ENCODE assay signal across 8 mouse cellular contexts in the genomic region with DNA sequence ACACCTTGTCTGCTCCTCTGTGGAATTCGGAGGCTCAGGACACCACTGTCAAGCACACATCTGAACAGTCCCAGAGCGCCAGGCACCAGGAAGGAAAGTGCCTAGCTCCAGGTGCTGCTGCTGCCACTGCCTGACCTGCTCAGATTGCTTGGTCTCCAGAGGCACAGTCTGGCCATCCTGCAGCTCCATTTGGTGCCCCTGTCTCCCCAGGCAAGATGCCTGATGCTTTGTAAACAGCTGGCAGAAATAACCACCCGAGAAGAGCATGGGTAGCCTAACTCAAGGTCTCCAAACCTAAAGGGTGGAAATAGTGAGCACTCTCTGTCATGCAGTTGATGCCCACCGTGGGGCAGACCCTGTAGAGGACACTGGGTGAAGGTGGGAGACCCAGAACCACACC. TPM values are rescaled to one million over a fixed set of nuclear protein-coding genes. Genes with fewer than 3 reads are reported as not detected.
DNase-seq lines count a peak whose midpoint lies in the region; ATAC-seq and TF ChIP-seq lines count a peak whose summit lies in the region.

No protein-coding gene starts in this region.

- no peak for TF ChIP-seq CTCF in forebrain, postnatal 0 days (IDR thresholded peaks at IDR 0.05; ENCODE audit: low read depth)

- H3K9me3 ChIP-seq in heart, embryonic 12.5 days (replicated peaks): no peaks in the 10 kb centered on the region
- H3K9me3 ChIP-seq in ES-E14 (ENCODE audit: control insufficient read depth, insufficient read depth, low read depth, low read length): no peaks in the 10 kb centered on the region
- H3K9me3 ChIP-seq in forebrain, postnatal 0 days (ENCODE audit: low read length): no peaks in the 10 kb centered on the region
- H3K9me3 ChIP-seq in liver, embryonic 16.5 days (replicated peaks; ENCODE audit: control insufficient read depth, low read length): no peaks in the 10 kb centered on the region

- peaks cover 34% of the 10 kb centered on the region for H3K36me3 ChIP-seq in heart, embryonic 12.5 days
- peaks cover 20% of the 10 kb centered on the region; the same call in 1 of the 2 replicates for H3K36me3 ChIP-seq in ES-E14 (ENCODE audit: control insufficient read depth, insufficient read depth, low read length, poor library complexity, severe bottlenecking)
- H3K36me3 ChIP-seq in forebrain, postnatal 0 days (ENCODE audit: insufficient read depth): peaks cover 29% of the 10 kb centered on the region
- H3K36me3 ChIP-seq in liver, embryonic 16.5 days (ENCODE audit: control insufficient read depth, insufficient read depth): peaks cover 19% of the 10 kb centered on the region

- DNase-seq in heart, adult 9 months (ENCODE audit: low spot score in 2 of 2): no peak
- DNase-seq in ES-E14 (ENCODE audit: low read depth, low spot score): no peak
- DNase-seq in forebrain, postnatal 0 days: no peak
- no peak for DNase-seq in right cerebral cortex, postnatal 25 days
- DNase-seq in layer of hippocampus, adult 11-12 months (ENCODE audit: low spot score): no peak
- DNase-seq in cerebellum, adult 9-10 months: no peak

- in situ Hi-C loops in ES-E14 (cut with MboI; ENCODE audit: low sequenced_read_pairs in 2 of 2, unreplicated experiment in 2 of 2): loop anchor here in 1 of 2 experiments (25.0 kb wide), 1 partner anchor 402 kb away; no protein-coding TSS in a partner anchor

- no peaks in the 10 kb centered on the region for H3K27me3 ChIP-seq in heart, embryonic 12.5 days (replicated peaks)
- no peaks in the 10 kb centered on the region for H3K27me3 ChIP-seq in forebrain, postnatal 0 days (ENCODE audit: insufficient read depth, low read length)
- no peaks in the 10 kb centered on the region for H3K27me3 ChIP-seq in liver, embryonic 16.5 days (ENCODE audit: control insufficient read depth, insufficient read depth, low read depth, low read length)

- no peak for ATAC-seq in heart, embryonic 12.5 days (ENCODE audit: insufficient number of reproducible peaks, low FRiP score)
- ATAC-seq in forebrain, postnatal 0 days: no peak
- no peak for ATAC-seq in liver, embryonic 16.5 days (ENCODE audit: low read depth)

- 0 out of 2 replicates have a peak overlapping the region, but pooled peaks have one; percentile 26 for H3K27ac ChIP-seq in heart, embryonic 12.5 days (ENCODE audit: poor library complexity, severe bottlenecking)
- H3K27ac ChIP-seq in ES-E14 (ENCODE audit: insufficient read depth, low read depth, low read length, poor library complexity, severe bottlenecking): no peak overlapping the region
- 0 out of 2 replicates have a peak overlapping the region, but pooled peaks have one; percentile 60 for H3K27ac ChIP-seq in forebrain, postnatal 0 days (ENCODE audit: low read depth, low read length)
- H3K27ac ChIP-seq in liver, embryonic 16.5 days (ENCODE audit: low read length): no peak overlapping the region; the same call in 1 of the 2 replicates

- H3K4me1 ChIP-seq in heart, embryonic 12.5 days (replicated peaks): peaks cover 49% of the 10 kb centered on the region
- peaks cover 0 to 27% of the 10 kb centered on the region in 2 experiments; a peak in 1 of 4 replicates for H3K4me1 ChIP-seq in ES-E14 (ENCODE audit: control insufficient read depth in 2 of 2, insufficient read depth in 2 of 2, low read length in 2 of 2, poor library complexity in 1 of 2)
- H3K4me1 ChIP-seq in forebrain, postnatal 0 days (ENCODE audit: insufficient read depth): peaks cover 18% of the 10 kb centered on the region
- H3K4me1 ChIP-seq in liver, embryonic 16.5 days (ENCODE audit: control insufficient read depth, low read depth, low read length): peaks cover 20% of the 10 kb centered on the region

- H3K4me2 ChIP-seq in heart, embryonic 12.5 days: peak overlapping the region; percentile 82
- H3K4me2 ChIP-seq in forebrain, postnatal 0 days (ENCODE audit: low read depth): peak overlapping the region; percentile 75
- H3K4me2 ChIP-seq in liver, embryonic 16.5 days (ENCODE audit: low read depth, low read length): peak overlapping the region; percentile 73

- peak overlapping the region; percentile 75 for H3K4me3 ChIP-seq in heart, embryonic 12.5 days
- peak overlapping the region; percentile 90 to 97 for H3K4me3 ChIP-seq in ES-E14 (ENCODE audit: insufficient read depth in 1 of 2, low read depth in 1 of 2, low read length in 2 of 2, poor library complexity in 1 of 2, severe bottlenecking in 1 of 2)
- peak overlapping the region; percentile 64 for H3K4me3 ChIP-seq in forebrain, postnatal 0 days (ENCODE audit: low read depth, low read length)
- peak overlapping the region; percentile 78 for H3K4me3 ChIP-seq in liver, embryonic 16.5 days (ENCODE audit: low read depth, low read length)

- WGBS in heart, embryonic 12.5 days: 21% methylated on average over 4 of the region's 4 CpGs
- 29% methylated on average over 4 of the region's 4 CpGs for WGBS in forebrain, postnatal 0 days
- WGBS in liver, embryonic 16.5 days (ENCODE audit: insufficient replicate concordance): 18% methylated on average over 4 of the region's 4 CpGs

- peak overlapping the region; percentile 89 for H3K9ac ChIP-seq in heart, embryonic 12.5 days
- peak overlapping the region; percentile 98 for H3K9ac ChIP-seq in ES-E14 (ENCODE audit: insufficient read depth, low read depth, low read length, poor library complexity, severe bottlenecking)
- peak overlapping the region; percentile 76 for H3K9ac ChIP-seq in forebrain, postnatal 0 days
- peak overlapping the region; percentile 91 for H3K9ac ChIP-seq in liver, embryonic 16.5 days (ENCODE audit: low read depth, low read length)

TF ChIP-seq in ES-E14, 5 proteins besides CTCF, POLR2A, EP300 and RAD21:
- TF ChIP-seq ZC3H11A (IDR thresholded peaks at IDR 0.05; ENCODE audit: borderline replicate concordance, low read depth, low read length) (no peak), MAFK (IDR thresholded peaks at IDR 0.05; ENCODE audit: insufficient read depth, low read depth, low read length) (no peak), CHD2 (IDR thresholded peaks at IDR 0.05; ENCODE audit: low read depth, low read length) (no peak), ZNF384 (IDR thresholded peaks at IDR 0.05; ENCODE audit: low read depth, low read length) (no peak), HCFC1 (IDR thresholded peaks at IDR 0.05; ENCODE audit: borderline replicate concordance, insufficient read depth, low read length) (no peak)

RNA-seq across cellular contexts. Expression of gene Chmp6, which starts 1.1 kb away (rescaled TPM):
- polyA plus RNA-seq in heart, embryonic 12.5 days (2016; fragmentation: Nextera tagmentation; extraction: Ambion mirVana): 67.8 and 70.4 TPM in 2 replicates
- total RNA-seq in ES-E14 (2012; rRNA removed): 48.1 and 58.1 TPM in 2 replicates
- total RNA-seq in forebrain, postnatal 0 days (2014; rRNA removed): 91.1 and 91.9 TPM in 2 replicates
- 102 and 105 TPM in 2 replicates for polyA plus RNA-seq in forebrain, postnatal 0 days (2015; fragmentation: Nextera tagmentation; extraction: Ambion mirVana)
- polyA plus RNA-seq in liver, embryonic 16.5 days (2015; fragmentation: Nextera tagmentation; extraction: Ambion mirVana): 23.5 and 25.4 TPM in 2 replicates

RNA-seq across cellular contexts. Expression of gene Baiap2, which starts 28.2 kb away (rescaled TPM):
- polyA plus RNA-seq in heart, embryonic 12.5 days (2016; fragmentation: Nextera tagmentation; extraction: Ambion mirVana): 15.6 and 16.4 TPM in 2 replicates
- 21.8 and 23.3 TPM in 2 replicates for total RNA-seq in ES-E14 (2012; rRNA removed)
- 42.3 and 52.0 TPM in 2 replicates for total RNA-seq in forebrain, postnatal 0 days (2014; rRNA removed)
- polyA plus RNA-seq in forebrain, postnatal 0 days (2015; fragmentation: Nextera tagmentation; extraction: Ambion mirVana): 31.1 and 36.6 TPM in 2 replicates
- 8.1 and 10.1 TPM in 2 replicates for polyA plus RNA-seq in liver, embryonic 16.5 days (2015; fragmentation: Nextera tagmentation; extraction: Ambion mirVana)

Comparison
In these comparisons a context has a peak if more than half of its experiments do, and no peak if none do; other contexts are left out.
1. H3K27ac ChIP-seq: peak in heart, embryonic 12.5 days (single experiment) and forebrain, postnatal 0 days (single experiment); none in ES-E14 (single experiment) and liver, embryonic 16.5 days (single experiment).
2. Peak in every context shown above with its lines, with median percentiles within 50 percentile points of each other: H3K4me2 ChIP-seq, H3K4me3 ChIP-seq and H3K9ac ChIP-seq.